Mouse (Mus musculus) intestine, embryonic 16.5 days (tissue): Measurements from ENCODE around the gene Zfpm1. TPM values are rescaled to one million over a fixed set of nuclear protein-coding genes. Genes with fewer than 3 reads are reported as not detected.

Source experiments
- ATAC-seq: fragments of 200-750 bp; cut with Nextera tagmentation; 2 replicates; pipeline ENCODE4 v1.8.0; 2017; ENCODE audit warnings: moderate TSS enrichment, moderate library complexity
- H3K27ac ChIP-seq: fragments of 300-500 bp; sonication (generic); 2 replicates; pipeline ENCODE4 v1.5.1; 2014; ENCODE audit warnings: mild to moderate bottlenecking, low read length
- H3K27me3 ChIP-seq: fragments of 300-500 bp; sonication (generic); replicated peaks from 2 replicates; pipeline ENCODE4 v1.6.1; 2014; ENCODE audit warnings: low read length, control low read depth, mixed read lengths; ENCODE audit not compliant: control insufficient read depth, insufficient read depth
- H3K36me3 ChIP-seq: fragments of 300-500 bp; sonication (generic); 2 replicates; pipeline ENCODE4 v1.6.1; 2014; ENCODE audit warnings: low read length, control low read depth; ENCODE audit not compliant: control insufficient read depth, insufficient read depth
- H3K4me1 ChIP-seq: fragments of 300-500 bp; sonication (generic); 2 replicates; pipeline ENCODE4 v1.6.1; 2014; ENCODE audit warnings: low read length, control low read depth, mixed read lengths; ENCODE audit not compliant: control insufficient read depth, insufficient read depth
- H3K4me2 ChIP-seq: fragments of 300-500 bp; sonication (generic); 2 replicates; pipeline ENCODE4 v1.6.1; 2014; ENCODE audit warnings: low read depth, low read length, control low read depth
- H3K4me3 ChIP-seq: fragments of 300-500 bp; sonication (generic); 2 replicates; pipeline ENCODE4 v1.5.1; 2014; ENCODE audit warnings: mild to moderate bottlenecking, low read length
- H3K9ac ChIP-seq: fragments of 300-500 bp; sonication (generic); 2 replicates; pipeline ENCODE4 v1.6.1; 2014; ENCODE audit warnings: low read depth, low read length
- H3K9me3 ChIP-seq: fragments of 300-500 bp; sonication (generic); 2 replicates; pipeline ENCODE4 v1.6.1; 2016; ENCODE audit warnings: low read length, control low read depth; ENCODE audit not compliant: control insufficient read depth
- WGBS: fragments of 180-500 bp; shearing (Covaris S2); extraction: QIAGEN DNeasy Blood & Tissue Kit; methylation state at CpG from one replicate; pipeline ENCODE4 v1.1.7; 2014; 5-methylcytosine and 5-hydroxymethylcytosine counted together
- polyA plus RNA-seq: library from polyadenylated mRNA; unstranded; fragments of >200 nt; fragmentation: Nextera tagmentation; extraction: Ambion mirVana; gene quantifications from 2 replicates; pipeline ENCODE4 v1.2.1, GENCODE M21; 2015

Zfpm1 gene
- polyA plus RNA-seq, 1 experiment from 2014 or later: 2.6 TPM

DNA sequence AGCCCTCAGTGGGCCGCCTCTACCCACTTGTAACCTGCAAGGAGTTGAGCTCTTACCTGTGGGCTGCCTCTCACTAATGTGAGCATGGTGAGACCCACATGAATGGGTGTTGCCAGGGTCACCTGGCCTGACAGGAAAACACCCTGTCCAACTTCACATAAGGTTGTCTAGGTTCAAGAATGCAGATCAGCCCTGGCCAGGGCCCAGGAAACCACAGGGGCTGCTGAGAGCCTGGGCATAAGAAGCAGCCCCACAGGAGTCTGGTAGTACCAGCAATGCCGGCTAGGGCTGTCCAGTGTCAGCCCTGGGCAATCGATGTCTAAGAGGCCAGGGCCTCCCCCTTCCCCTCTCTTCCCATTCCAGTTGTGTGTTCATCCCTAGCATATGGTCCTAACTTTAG, 6.4 kb downstream of the Zfpm1 start:
- H3K9me3 ChIP-seq: no peaks in the 10 kb centered on the region

DNA sequence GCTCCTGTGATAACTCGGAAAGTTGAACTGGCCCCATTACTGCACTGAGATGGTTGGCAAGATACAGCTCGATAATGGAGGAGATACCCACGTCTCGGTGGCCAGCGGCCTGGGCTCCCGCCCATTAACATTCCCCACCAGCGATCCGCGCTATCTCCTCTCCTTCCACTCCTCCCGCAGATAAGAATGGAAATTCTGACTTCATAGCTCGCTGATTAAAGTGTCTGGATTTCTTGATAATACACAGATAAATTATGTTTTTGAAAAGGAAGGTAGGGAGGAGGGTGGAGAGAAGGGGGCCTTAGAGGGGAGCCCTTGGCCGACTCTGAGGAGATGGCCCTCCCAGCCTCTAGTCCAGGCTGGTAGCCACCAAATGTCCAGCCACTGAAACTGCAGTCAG, 9.1 kb downstream of the Zfpm1 start:
- Histone ChIP-seq H3K36me3 (no peaks in the 10 kb centered on the region), H3K27me3 (no peaks in the 10 kb centered on the region), H3K4me1 (peaks cover 72% of the 10 kb centered on the region), H3K27ac (peak overlapping the region; percentile 39; the same call in 1 of the 2 replicates), H3K9me3 (no peaks in the 10 kb centered on the region), H3K9ac (no peak overlapping the region), H3K4me3 (no peak overlapping the region; the same call in 1 of the 2 replicates), H3K4me2 (0 out of 2 replicates have a peak overlapping the region, but pooled peaks have one; percentile 7)
- WGBS: 57% methylated on average over 12 of the region's 12 CpGs
- no peak for ATAC-seq

More for the DNA sequence above, 6.4 kb downstream of the Zfpm1 start:
- no peak overlapping the region for H3K27ac ChIP-seq
- ATAC-seq: no peak
- no peak overlapping the region for H3K4me2 ChIP-seq
- H3K36me3 ChIP-seq: no peaks in the 10 kb centered on the region
- no peak overlapping the region for H3K4me3 ChIP-seq
- peaks cover 66% of the 10 kb centered on the region for H3K4me1 ChIP-seq
- 65% methylated on average over 3 of the region's 3 CpGs for WGBS
- no peaks in the 10 kb centered on the region for H3K27me3 ChIP-seq
- H3K9ac ChIP-seq: no peak overlapping the region

DNA sequence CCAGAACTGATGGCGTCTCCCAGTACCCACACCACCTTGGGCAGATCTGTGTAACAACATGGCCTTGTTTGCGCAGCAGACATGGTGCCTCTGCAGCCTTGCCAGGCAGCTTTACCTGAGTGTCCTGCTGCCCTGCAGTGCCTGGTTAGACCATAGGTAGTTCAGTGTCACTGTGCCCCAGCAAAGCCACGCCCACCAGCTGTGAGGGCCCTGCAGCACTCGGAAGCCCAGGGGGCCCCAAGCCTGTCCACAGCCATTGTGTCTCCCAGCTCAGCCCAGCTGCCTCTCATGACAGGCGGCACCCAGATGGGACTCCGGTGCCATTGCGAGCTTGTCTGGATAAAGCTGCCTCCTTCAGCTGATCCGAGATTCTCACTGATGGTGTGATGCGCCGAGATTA, 9.6 kb downstream of the Zfpm1 start:
- peak; percentile 35 for ATAC-seq

GRCm38 (mm10) chr8:122293484-122293883, 11.5 kb downstream of the Zfpm1 start:
- Histone ChIP-seq H3K27ac (peak overlapping the region; percentile 55), H3K27me3 (no peaks in the 10 kb centered on the region), H3K9ac (no peak overlapping the region), H3K4me1 (peaks cover 82% of the 10 kb centered on the region), H3K4me3 (no peak overlapping the region), H3K9me3 (no peaks in the 10 kb centered on the region), H3K4me2 (no peak overlapping the region), H3K36me3 (no peaks in the 10 kb centered on the region)
- 58% methylated on average over 10 of the region's 10 CpGs for WGBS
- ATAC-seq: no peak

More for the DNA sequence above, 9.6 kb downstream of the Zfpm1 start:
- no peak overlapping the region; the same call in 1 of the 2 replicates for H3K27ac ChIP-seq
- no peak overlapping the region; the same call in 1 of the 2 replicates for H3K4me3 ChIP-seq
- no peaks in the 10 kb centered on the region for H3K9me3 ChIP-seq
- H3K9ac ChIP-seq: no peak overlapping the region
- H3K27me3 ChIP-seq: no peaks in the 10 kb centered on the region
- H3K4me1 ChIP-seq: peaks cover 76% of the 10 kb centered on the region
- H3K36me3 ChIP-seq: no peaks in the 10 kb centered on the region
- WGBS: 52% methylated on average over 10 of the region's 10 CpGs
- no peak overlapping the region for H3K4me2 ChIP-seq

- peak overlapping the region; percentile 30; the same call in 1 of the 2 replicates for H3K4me2 ChIP-seq
- H3K27ac ChIP-seq: peak overlapping the region; percentile 73
- no peaks in the 10 kb centered on the region for H3K36me3 ChIP-seq
- H3K9ac ChIP-seq: no peak overlapping the region; the same call in 1 of the 2 replicates
- no peaks in the 10 kb centered on the region for H3K27me3 ChIP-seq
- H3K9me3 ChIP-seq: no peaks in the 10 kb centered on the region
- WGBS: 1% methylated on average over 7 of the region's 7 CpGs
- H3K4me3 ChIP-seq: no peak overlapping the region
- ATAC-seq: peak; percentile 93
- peaks cover 77% of the 10 kb centered on the region for H3K4me1 ChIP-seq
Observed at GRCm38 (mm10) chr8:122294273-122294683, 12.3 kb downstream of the Zfpm1 start.

- no peak overlapping the region for H3K27ac ChIP-seq
Observed at GRCm38 (mm10) chr8:122295389-122295788, 13.4 kb downstream of the Zfpm1 start.

DNA sequence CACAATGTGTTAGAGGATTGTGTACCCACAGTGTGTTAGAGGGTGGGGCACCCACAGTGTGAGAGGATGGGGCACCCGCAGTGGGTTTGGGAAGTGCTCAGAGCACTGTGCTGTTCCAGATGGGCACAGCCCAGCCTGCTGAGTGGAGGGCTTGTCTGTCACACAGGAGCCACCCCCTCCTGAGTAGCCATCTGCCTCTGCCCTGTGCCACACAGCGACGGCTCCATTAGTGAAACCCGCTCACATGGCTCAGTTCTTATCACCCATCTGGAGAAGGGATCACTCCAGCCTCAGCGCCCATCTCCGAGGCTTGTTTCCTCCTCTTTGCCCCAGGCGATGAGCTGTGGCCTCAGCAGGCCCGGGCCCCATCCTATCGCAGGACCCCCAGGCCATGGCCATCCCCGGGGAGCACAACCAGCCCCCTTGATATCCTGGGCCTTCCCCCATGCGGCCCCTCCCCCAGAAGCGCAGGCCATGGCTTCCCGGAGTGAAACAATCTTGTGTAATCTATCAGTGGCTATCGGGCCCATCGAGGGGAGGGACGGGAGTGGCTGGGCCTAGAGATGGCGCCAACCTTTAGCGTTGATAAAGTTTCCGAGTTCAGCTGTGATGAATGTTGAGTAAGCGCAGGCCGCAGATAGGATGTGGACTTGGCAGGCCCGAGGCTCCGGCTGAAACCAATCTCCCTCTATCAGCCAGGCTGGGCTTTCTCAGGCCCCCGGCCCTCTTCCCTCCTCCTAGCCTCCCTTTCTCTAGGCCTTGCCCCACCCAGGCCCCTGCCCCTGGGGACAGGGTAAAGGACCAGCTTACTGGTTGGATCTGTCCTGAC, 14.4 kb downstream of the Zfpm1 start:
- peak overlapping the region; percentile 14 for H3K9ac ChIP-seq
- no peak overlapping the region for H3K4me3 ChIP-seq
- peak overlapping the region; percentile 26; the same call in 1 of the 2 replicates for H3K4me2 ChIP-seq
- no peaks in the 10 kb centered on the region for H3K27me3 ChIP-seq
- peak; percentile 19 for ATAC-seq
- 34% methylated on average over 24 of the region's 24 CpGs for WGBS
- H3K4me1 ChIP-seq: peaks cover 65% of the 10 kb centered on the region
- no peaks in the 10 kb centered on the region for H3K36me3 ChIP-seq
- H3K9me3 ChIP-seq: no peaks in the 10 kb centered on the region
- H3K27ac ChIP-seq: peak overlapping the region; percentile 86

More at GRCm38 (mm10) chr8:122295389-122295788, 13.4 kb downstream of the Zfpm1 start:
- Histone ChIP-seq H3K9ac (no peak overlapping the region; the same call in 1 of the 2 replicates), H3K27me3 (no peaks in the 10 kb centered on the region), H3K4me3 (no peak overlapping the region), H3K4me2 (no peak overlapping the region), H3K4me1 (peaks cover 74% of the 10 kb centered on the region), H3K9me3 (no peaks in the 10 kb centered on the region), H3K36me3 (no peaks in the 10 kb centered on the region)
- 62% methylated on average over 9 of the region's 9 CpGs for WGBS
- no peak for ATAC-seq

GRCm38 (mm10) chr8:122299581-122300254, 17.8 kb downstream of the Zfpm1 start:
- Histone ChIP-seq H3K27me3 (no peaks in the 10 kb centered on the region), H3K4me3 (no peak overlapping the region)

GRCm38 (mm10) chr8:122301081-122301480, 19.1 kb downstream of the Zfpm1 start:
- H3K27me3 ChIP-seq: no peaks in the 10 kb centered on the region
- no peaks in the 10 kb centered on the region for H3K36me3 ChIP-seq
- H3K9me3 ChIP-seq: no peaks in the 10 kb centered on the region
- ATAC-seq: no peak
- WGBS: 77% methylated on average over 13 of the region's 13 CpGs
- H3K9ac ChIP-seq: no peak overlapping the region
- H3K4me1 ChIP-seq: peaks cover 76% of the 10 kb centered on the region
- H3K27ac ChIP-seq: peak overlapping the region; percentile 50; the same call in 1 of the 2 replicates
- no peak overlapping the region for H3K4me3 ChIP-seq
- no peak overlapping the region for H3K4me2 ChIP-seq

More at GRCm38 (mm10) chr8:122299581-122300254, 17.8 kb downstream of the Zfpm1 start:
- Histone ChIP-seq H3K9ac (no peak overlapping the region), H3K4me2 (no peak overlapping the region), H3K36me3 (no peaks in the 10 kb centered on the region), H3K4me1 (peaks cover 74% of the 10 kb centered on the region), H3K9me3 (no peaks in the 10 kb centered on the region), H3K27ac (peak overlapping the region; percentile 17; the same call in 1 of the 2 replicates)
- WGBS: 65% methylated on average over 16 of the region's 16 CpGs
- ATAC-seq: no peak
